Mouse (Mus musculus) olfactory bulb, adult 2 months (tissue): ENCODE data around the gene Ntrk3.

Experiments
- CTCF ChIP-seq: fragments of 200-500 bp; IDR thresholded peaks from 2 replicates; pipeline ENCODE4 v1.5.1; 2012; ENCODE audit warnings: low read depth, mild to moderate bottlenecking, low read length, moderate library complexity; ENCODE audit not compliant: insufficient read depth
- POLR2A ChIP-seq: fragments of 200-500 bp; IDR thresholded peaks from 2 replicates; pipeline ENCODE4 v1.6.1; 2012; ENCODE audit warnings: mild to moderate bottlenecking, low read depth, low read length, moderate library complexity; ENCODE audit not compliant: insufficient read depth

DNA sequence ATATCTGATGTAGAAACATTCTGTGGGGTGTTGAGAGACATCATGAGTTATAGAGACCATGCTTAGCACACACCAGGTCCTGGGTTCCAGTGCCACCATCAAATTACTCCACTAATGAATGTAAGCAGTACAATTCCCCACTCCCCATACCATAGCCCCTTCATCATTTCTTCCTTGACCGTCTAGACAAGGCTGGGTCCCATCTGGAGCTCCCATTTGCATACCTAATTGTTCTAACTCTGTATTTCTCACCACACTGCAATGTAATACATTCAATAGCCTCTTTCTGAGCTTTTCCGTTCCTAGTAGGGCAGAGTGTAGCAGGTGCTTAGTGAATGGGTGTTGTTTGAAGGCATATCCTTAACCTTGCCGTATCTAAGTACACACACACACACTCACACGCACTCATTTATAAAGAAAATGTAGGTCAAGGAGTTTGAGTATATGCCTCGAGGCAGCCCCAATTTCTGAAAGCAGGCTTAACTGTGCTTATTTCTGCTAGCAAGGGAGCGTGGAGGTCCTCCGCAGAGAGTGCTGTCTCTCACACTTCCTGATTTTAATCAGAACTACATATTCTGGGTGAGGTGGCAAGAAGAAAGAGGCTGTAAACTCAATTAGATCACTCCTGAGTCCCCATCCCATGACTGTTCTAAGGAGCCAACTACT, 17.9 kb downstream of the Ntrk3 start:
- TF ChIP-seq POLR2A (no peak), CTCF (no peak)
